20 mouse cellular contexts compared by ENCODE assay signal in the genomic region with DNA sequence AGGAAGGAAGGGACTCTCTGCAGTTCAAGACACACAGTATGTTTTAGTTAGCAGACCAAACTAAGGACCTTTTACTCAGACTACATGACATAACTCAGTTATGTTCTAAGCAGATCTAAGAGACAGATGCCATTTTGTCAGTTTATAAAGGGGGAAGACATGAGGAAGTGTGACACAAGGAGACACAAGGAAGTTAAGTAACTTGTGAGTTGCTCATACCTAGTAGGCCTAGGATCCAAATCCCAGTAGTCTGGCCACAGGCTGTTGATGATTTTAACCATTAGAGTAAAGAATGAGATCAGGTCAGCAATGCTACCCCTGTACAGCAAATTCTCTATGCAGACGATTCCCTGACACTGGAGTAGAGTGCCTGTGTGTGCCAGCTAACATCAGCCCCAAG. TPM values are rescaled to one million over a fixed set of nuclear protein-coding genes. Genes with fewer than 3 reads are reported as not detected.
DNase-seq lines count a peak whose midpoint lies in the region; ATAC-seq lines count a peak whose summit lies in the region.
"Had no signal": no experiment of that assay in that cellular context is flagged by ENCODE, and none has a peak within 500 bp of the region (broad histone marks: within the 10 kb centered on the region; RNA-seq: fewer than 3 reads in every experiment).

No protein-coding gene starts in this region.

- intact Hi-C loops in heart, postnatal 10 days (cut with DNase I), result no loop called here

- peak; percentile 71 for ATAC-seq in granulocyte monocyte progenitor cell, adult 5-6 weeks (replicated peaks; ENCODE audit: poor library complexity, severe bottlenecking)
- ATAC-seq: activated CD4-positive, CD25-positive, alpha-beta regulatory T cell, adult 4 months; forebrain, embryonic 13.5 days; forebrain, embryonic 15.5 days; forebrain, postnatal 0 days; Patski had no signal

- DNase-seq in heart, adult 11 months, result peak; percentile 51
- no peak for DNase-seq in heart, postnatal 10 days
- DNase-seq in 416B (ENCODE audit: low read depth), result peak; percentile 19
- no peak for DNase-seq in urinary bladder, postnatal 25 days (ENCODE audit: low spot score)
- no peak for DNase-seq in left cerebral cortex, adult 8-10 months (ENCODE audit: low spot score in 2 of 2)
- DNase-seq: adrenal gland, adult 8-10 months; adrenal gland, postnatal 14 days; adrenal gland, postnatal 36 days; cerebellum, adult 11 months; cerebellum, adult 18-20 months; cerebellum, adult 8-10 months; cerebellum, adult 9-11 months; cerebellum, postnatal 14 days; cerebellum, postnatal 36 days; forebrain, postnatal 0 days had no signal

RNA-seq across cellular contexts. Expression of a gene that starts 59.3 kb away (rescaled TPM):
- total RNA-seq in heart, postnatal 10 days (2021), result 10 to 100 TPM; 55.5 to 65.4 TPM
- total RNA-seq in granulocyte monocyte progenitor cell, adult 5-6 weeks (2014; fragmentation: Nextera tagmentation), result 753 and 1,014 TPM in 2 replicates
- 752 and 880 TPM in 2 replicates for total RNA-seq in granulocyte monocyte progenitor cell, adult 5-6 weeks (2017)
- 10 to 100 TPM; 59.6 to 70.9 (median 63.2) TPM for total RNA-seq in left cerebral cortex, adult 8-10 months (2022)

Comparison
In these comparisons a context has a peak if more than half of its experiments do, and no peak if none do; other contexts are left out.
1. DNase-seq: peak in heart, adult 11 months (single experiment) and 416B (single experiment); none in heart, postnatal 10 days (0 of 2), urinary bladder, postnatal 25 days (single experiment) and left cerebral cortex, adult 8-10 months (0 of 2).
2. RNA of a gene that starts 59.3 kb away (total RNA-seq): 752 to 1,014 TPM in granulocyte monocyte progenitor cell, adult 5-6 weeks; 59.6 to 70.9 TPM in left cerebral cortex, adult 8-10 months and 55.5 to 65.4 TPM in heart, postnatal 10 days; every median in the first group is over 10 times any median in the second.